Mouse (Mus musculus) liver, postnatal 0 days (tissue): Measurements from ENCODE around the gene Dffa.

Experiments used
- CTCF ChIP-seq: sonication (generic); IDR thresholded peaks from 2 replicates; pipeline ENCODE4 v1.5.1; 2016; ENCODE audit warnings: antibody characterized with exemption, low read depth
- EP300 ChIP-seq: IDR thresholded peaks from 2 replicates; pipeline ENCODE4 v1.6.1; 2016; ENCODE audit warnings: antibody characterized with exemption, low read depth, mild to moderate bottlenecking

DNA sequence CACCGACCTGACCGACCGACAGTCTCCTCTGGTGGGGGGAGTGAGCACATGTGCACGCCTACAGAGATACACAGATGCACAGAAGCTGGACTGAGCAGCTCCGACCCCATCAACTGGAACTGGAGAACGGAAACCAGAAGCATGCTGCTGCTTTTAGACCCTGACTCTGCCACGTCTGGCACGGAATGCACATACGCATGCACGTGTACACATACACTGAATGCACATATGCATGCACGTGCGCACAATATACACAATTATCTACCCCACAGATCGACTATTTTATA lies 42.6 kb upstream of the Dffa start:
- no peak for TF ChIP-seq CTCF
- no peak for TF ChIP-seq EP300
